Mouse (Mus musculus) hindbrain, embryonic 11.5 days (tissue): ENCODE measurements around the gene Lrrc38. TPM values are rescaled to one million over a fixed set of nuclear protein-coding genes. Genes with fewer than 3 reads are reported as not detected.
A peak's percentile ranks its signal among the peaks of the same experiment; 100 is the strongest.

Experiments
- ATAC-seq: fragments of 200-750 bp; cut with Nextera tagmentation; 2 replicates; pipeline ENCODE4 v1.8.0; 2017; ENCODE audit warnings: mild to moderate bottlenecking, moderate TSS enrichment, moderate library complexity; ENCODE audit not compliant: low FRiP score
- DNase-seq: peaks from one replicate; pipeline ENCODE4 v3.0.0-alpha.2; 2015; ENCODE audit warnings: low spot score
- H3K27ac ChIP-seq: fragments of 300-500 bp; sonication (generic); 2 replicates; pipeline ENCODE4 v1.5.1; 2014; ENCODE audit warnings: mild to moderate bottlenecking, low read depth, low read length
- H3K27me3 ChIP-seq: fragments of 300-500 bp; sonication (generic); 2 replicates; pipeline ENCODE4 v1.6.1; 2014; ENCODE audit warnings: mild to moderate bottlenecking, low read length, moderate library complexity, mixed read lengths; ENCODE audit not compliant: control insufficient read depth, insufficient read depth
- H3K36me3 ChIP-seq: fragments of 300-500 bp; sonication (generic); 2 replicates; pipeline ENCODE4 v1.6.1; 2014; ENCODE audit warnings: mild to moderate bottlenecking, low read length, moderate library complexity, mixed read lengths; ENCODE audit not compliant: control insufficient read depth, insufficient read depth
- H3K4me1 ChIP-seq: fragments of 300-500 bp; sonication (generic); replicated peaks from 2 replicates; pipeline ENCODE4 v1.6.1; 2014; ENCODE audit warnings: low read length, mixed read lengths; ENCODE audit not compliant: control insufficient read depth, insufficient read depth
- H3K4me2 ChIP-seq: fragments of 300-500 bp; sonication (generic); replicated peaks from 2 replicates; pipeline ENCODE4 v1.6.1; 2014; ENCODE audit warnings: mild to moderate bottlenecking, low read depth, low read length
- H3K4me3 ChIP-seq: fragments of 300-500 bp; sonication (generic); 2 replicates; pipeline ENCODE4 v1.5.1; 2014; ENCODE audit warnings: low read depth, low read length
- H3K9ac ChIP-seq: fragments of 300-500 bp; sonication (generic); 2 replicates; pipeline ENCODE4 v1.6.1; 2014; ENCODE audit warnings: low read depth, low read length
- H3K9me3 ChIP-seq: fragments of 300-500 bp; sonication (generic); 2 replicates; pipeline ENCODE4 v1.6.1; 2016; ENCODE audit warnings: low read length; ENCODE audit not compliant: control insufficient read depth
- WGBS: fragments of 180-500 bp; shearing (Covaris S2); extraction: QIAGEN DNeasy Blood & Tissue Kit; methylation state at CpG from one replicate; pipeline ENCODE4 v1.1.7; 2014; 5-methylcytosine and 5-hydroxymethylcytosine counted together
- polyA plus RNA-seq: library from polyadenylated mRNA; unstranded; fragments of >200 nt; fragmentation: Nextera tagmentation; extraction: Ambion mirVana; gene quantifications from 2 replicates; pipeline ENCODE4 v1.2.1, GENCODE M21; 2014

The Lrrc38 gene
- polyA plus RNA-seq: 0.51 TPM in 1 of 2 replicates, not detected in the other

- Histone ChIP-seq H3K4me2 (peak within 1 kb of the TSS; percentile 96), H3K4me3 (peak within 1 kb of the TSS; percentile 51), H3K9ac (peak within 1 kb of the TSS; percentile 51), H3K27me3 (peaks cover 38% of the 10 kb centered on the region), H3K36me3 (no peaks in the 10 kb centered on the region), H3K27ac (no peak within 1 kb of the TSS), H3K4me1 (0 out of 2 replicates have a peak, but pooled peaks cover 4% of the 10 kb centered on the region), H3K9me3 (no peaks in the 10 kb centered on the region)
- DNase-seq: peak; percentile 48
- ATAC-seq: peak; percentile 33
- WGBS: under 1% methylated on average over 19 of the region's 19 CpGs
These were observed at the start of gene Lrrc38 for GRCm38 (mm10) chr4:143349484-143349906. Lrrc38 (plus strand) TSS chr4:143349757.

GRCm38 (mm10) chr4:143300113-143300688 is 49.4 kb upstream of the Lrrc38 start:
- peak overlapping the region; percentile 52 for H3K4me3 ChIP-seq
- H3K4me1 ChIP-seq: peaks cover 2% of the 10 kb centered on the region; the same call in 1 of the 2 replicates
- no peak for DNase-seq
- no peaks in the 10 kb centered on the region for H3K27me3 ChIP-seq
- H3K4me2 ChIP-seq: peak overlapping the region; percentile 66
- no peak overlapping the region for H3K27ac ChIP-seq
- 7% methylated on average over 12 of the region's 12 CpGs for WGBS
- H3K36me3 ChIP-seq: no peaks in the 10 kb centered on the region
- no peaks in the 10 kb centered on the region for H3K9me3 ChIP-seq
- no peak for ATAC-seq
- H3K9ac ChIP-seq: peak overlapping the region; percentile 53

- ATAC-seq (no peak), DNase-seq (no peak)
- Histone ChIP-seq H3K4me1 (peaks cover 2% of the 10 kb centered on the region; the same call in 1 of the 2 replicates), H3K9ac (no peak overlapping the region), H3K4me3 (no peak overlapping the region), H3K4me2 (peak overlapping the region; percentile 66), H3K27ac (no peak overlapping the region), H3K9me3 (no peaks in the 10 kb centered on the region), H3K36me3 (no peaks in the 10 kb centered on the region), H3K27me3 (no peaks in the 10 kb centered on the region)
- 66% methylated on average over 5 of the region's 5 CpGs for WGBS
These were observed 48.5 kb upstream of the Lrrc38 start for GRCm38 (mm10) chr4:143301042-143301441.

- H3K4me3 ChIP-seq: no peak overlapping the region
- H3K27ac ChIP-seq: no peak overlapping the region
- H3K36me3 ChIP-seq: no peaks in the 10 kb centered on the region
- H3K9ac ChIP-seq: no peak overlapping the region
- no peak for DNase-seq
- no peak for ATAC-seq
- no peaks in the 10 kb centered on the region for H3K9me3 ChIP-seq
- WGBS: 51% methylated on average over 4 of the region's 4 CpGs
- peaks cover 2% of the 10 kb centered on the region; the same call in 1 of the 2 replicates for H3K4me1 ChIP-seq
- no peak overlapping the region for H3K4me2 ChIP-seq
- no peaks in the 10 kb centered on the region for H3K27me3 ChIP-seq
These were observed 47.7 kb upstream of the Lrrc38 start for GRCm38 (mm10) chr4:143301875-143302274.

- H3K9me3 ChIP-seq: no peaks in the 10 kb centered on the region
- H3K36me3 ChIP-seq: no peaks in the 10 kb centered on the region
- 44% methylated on average over 11 of the region's 11 CpGs for WGBS
These were observed 47.2 kb upstream of the Lrrc38 start for GRCm38 (mm10) chr4:143302279-143302890.

GRCm38 (mm10) chr4:143305031-143305430 is 44.5 kb upstream of the Lrrc38 start:
- Histone ChIP-seq H3K4me3 (no peak overlapping the region), H3K27ac (no peak overlapping the region), H3K9ac (no peak overlapping the region), H3K4me2 (no peak overlapping the region), H3K27me3 (no peaks in the 10 kb centered on the region), H3K9me3 (no peaks in the 10 kb centered on the region), H3K36me3 (no peaks in the 10 kb centered on the region), H3K4me1 (no peaks in the 10 kb centered on the region)
- 95% methylated on average over 4 of the region's 4 CpGs for WGBS
- DNase-seq (no peak), ATAC-seq (no peak)

More at GRCm38 (mm10) chr4:143302279-143302890, 47.2 kb upstream of the Lrrc38 start:
- no peak overlapping the region for H3K9ac ChIP-seq
- no peak overlapping the region for H3K4me3 ChIP-seq
- DNase-seq (no peak), ATAC-seq (no peak)
- H3K27ac ChIP-seq: no peak overlapping the region
- no peak overlapping the region for H3K4me2 ChIP-seq
- H3K27me3 ChIP-seq: no peaks in the 10 kb centered on the region
- H3K4me1 ChIP-seq: peaks cover 2% of the 10 kb centered on the region; the same call in 1 of the 2 replicates

DNA sequence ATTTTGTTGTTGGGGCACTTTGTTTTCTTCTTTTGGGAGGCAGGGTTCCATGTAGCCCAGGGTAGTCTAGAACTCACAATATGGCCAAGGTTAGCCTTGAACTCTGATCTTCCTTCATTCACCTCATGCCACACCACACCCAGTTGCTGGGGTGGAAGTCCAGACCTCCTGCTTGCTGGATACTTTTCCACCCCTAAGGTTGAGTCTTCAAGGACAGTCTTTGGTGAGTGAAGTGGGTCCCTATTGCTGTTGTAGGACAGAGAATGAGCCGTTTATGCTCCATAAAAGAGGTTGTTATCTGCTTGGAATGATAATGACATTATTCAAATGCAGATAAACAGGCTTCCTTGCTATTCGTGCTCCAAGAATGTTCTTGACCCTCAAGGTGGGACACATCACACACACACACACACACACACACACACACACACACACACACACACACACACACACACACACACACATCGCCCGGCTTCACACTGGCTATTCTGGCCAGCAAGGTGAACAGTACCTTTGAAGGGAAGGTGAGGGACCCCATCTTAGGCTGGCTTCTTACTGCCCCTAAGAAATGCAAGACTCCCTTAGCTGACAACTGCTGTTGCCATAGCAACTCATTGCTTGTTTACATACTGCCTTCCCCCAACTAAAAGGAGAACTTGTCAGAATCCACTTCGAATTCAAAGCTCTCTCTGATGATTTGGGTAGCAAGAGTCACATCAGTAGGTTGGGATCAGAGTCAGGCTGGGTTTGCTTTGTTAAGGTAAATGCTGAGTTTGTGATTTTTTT is 43.4 kb upstream of the Lrrc38 start:
- no peak for DNase-seq
- WGBS: 67% methylated on average over 5 of the region's 5 CpGs

GRCm38 (mm10) chr4:143311341-143311740 is 38.2 kb upstream of the Lrrc38 start:
- ATAC-seq (no peak), DNase-seq (no peak)
- Histone ChIP-seq H3K9ac (no peak overlapping the region), H3K36me3 (no peaks in the 10 kb centered on the region), H3K27me3 (no peaks in the 10 kb centered on the region), H3K9me3 (no peaks in the 10 kb centered on the region), H3K4me2 (no peak overlapping the region), H3K4me1 (no peaks in the 10 kb centered on the region), H3K27ac (no peak overlapping the region), H3K4me3 (no peak overlapping the region)
- WGBS: 43% methylated on average over 2 of the region's 2 CpGs

More for the DNA sequence above, 43.4 kb upstream of the Lrrc38 start:
- Histone ChIP-seq H3K9ac (no peak overlapping the region), H3K4me3 (no peak overlapping the region), H3K36me3 (no peaks in the 10 kb centered on the region), H3K4me1 (no peaks in the 10 kb centered on the region), H3K4me2 (no peak overlapping the region), H3K27me3 (no peaks in the 10 kb centered on the region), H3K9me3 (no peaks in the 10 kb centered on the region), H3K27ac (no peak overlapping the region)
- no peak for ATAC-seq
